Mouse (Mus musculus): Measurements from ENCODE around the gene Zcchc9. TPM values are rescaled to one million over a fixed set of nuclear protein-coding genes. Genes with fewer than 3 reads are reported as not detected.

Gene Zcchc9
- polyA plus RNA-seq, 1 experiment from 2014 or later, result 22.3 TPM

DNA sequence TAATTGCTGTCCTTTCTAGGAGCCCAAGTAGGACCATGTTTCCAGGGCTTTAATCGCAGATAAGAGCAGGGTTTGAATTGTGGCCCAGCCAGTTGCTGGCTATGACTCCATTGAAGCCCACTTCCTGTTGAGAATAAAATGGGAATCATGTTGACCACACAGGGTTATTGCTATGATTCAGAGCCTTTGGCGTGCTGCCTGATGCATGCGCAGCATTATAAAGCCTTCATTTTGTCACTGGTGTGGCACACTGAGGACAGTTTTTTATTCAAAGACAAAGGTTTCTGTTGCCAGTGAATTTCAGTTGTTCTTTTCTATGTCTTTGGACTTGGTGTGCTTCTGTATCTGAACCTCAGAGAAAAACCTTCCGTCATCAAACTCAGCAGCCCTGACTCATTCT, 51.3 kb downstream of the Zcchc9 start:
- 91% methylated on average over 4 of the region's 4 CpGs for WGBS

DNA sequence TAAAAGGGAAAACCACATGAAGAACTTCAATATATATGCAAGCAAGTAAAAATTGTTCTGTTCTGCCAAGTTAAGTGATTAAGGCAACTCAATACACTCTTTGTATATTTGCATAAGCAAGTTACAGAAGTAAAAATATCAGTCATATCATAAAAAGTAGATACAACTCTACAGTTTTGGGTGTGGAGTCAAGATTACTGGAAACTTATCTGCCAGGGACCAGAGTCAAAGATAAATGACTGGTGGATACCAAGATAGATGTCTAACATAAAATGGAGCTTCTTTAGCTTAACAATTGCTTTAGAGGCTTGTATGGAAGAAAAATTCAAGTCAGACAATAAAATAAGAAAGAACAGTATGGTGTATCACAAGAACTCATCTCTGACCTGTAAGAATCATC, 52.7 kb downstream of the Zcchc9 start:
- Histone ChIP-seq H3K9me3 (ENCODE audit: control insufficient read depth, low read length) (no peaks in the 10 kb centered on the region), H3K4me2 (ENCODE audit: low read depth, low read length) (no peak overlapping the region), H3K9ac (ENCODE audit: low read depth, low read length) (no peak overlapping the region), H3K27ac (replicated peaks; ENCODE audit: low read depth, low read length) (no peak overlapping the region), H3K4me3 (ENCODE audit: low read depth, low read length) (no peak overlapping the region), H3K36me3 (ENCODE audit: control insufficient read depth, insufficient read depth, low read length) (no peaks in the 10 kb centered on the region), H3K27me3 (replicated peaks; ENCODE audit: control insufficient read depth, insufficient read depth, low read length) (no peaks in the 10 kb centered on the region), H3K4me1 (ENCODE audit: control insufficient read depth, insufficient read depth, low read length) (no peaks in the 10 kb centered on the region)
- no peak for ATAC-seq (ENCODE audit: low read depth)
- no peak for DNase-seq (ENCODE audit: low spot score)

More for the DNA sequence above, 51.3 kb downstream of the Zcchc9 start:
- Histone ChIP-seq H3K4me3 (ENCODE audit: low read depth, low read length) (no peak overlapping the region), H3K27ac (replicated peaks; ENCODE audit: low read depth, low read length) (no peak overlapping the region), H3K4me1 (ENCODE audit: control insufficient read depth, insufficient read depth, low read length) (no peaks in the 10 kb centered on the region), H3K9ac (ENCODE audit: low read depth, low read length) (no peak overlapping the region), H3K27me3 (replicated peaks; ENCODE audit: control insufficient read depth, insufficient read depth, low read length) (no peaks in the 10 kb centered on the region), H3K36me3 (ENCODE audit: control insufficient read depth, insufficient read depth, low read length) (no peaks in the 10 kb centered on the region), H3K4me2 (ENCODE audit: low read depth, low read length) (no peak overlapping the region), H3K9me3 (ENCODE audit: control insufficient read depth, low read length) (no peaks in the 10 kb centered on the region)
- ATAC-seq (ENCODE audit: low read depth) (no peak), DNase-seq (ENCODE audit: low spot score) (peak; percentile 5)

DNA sequence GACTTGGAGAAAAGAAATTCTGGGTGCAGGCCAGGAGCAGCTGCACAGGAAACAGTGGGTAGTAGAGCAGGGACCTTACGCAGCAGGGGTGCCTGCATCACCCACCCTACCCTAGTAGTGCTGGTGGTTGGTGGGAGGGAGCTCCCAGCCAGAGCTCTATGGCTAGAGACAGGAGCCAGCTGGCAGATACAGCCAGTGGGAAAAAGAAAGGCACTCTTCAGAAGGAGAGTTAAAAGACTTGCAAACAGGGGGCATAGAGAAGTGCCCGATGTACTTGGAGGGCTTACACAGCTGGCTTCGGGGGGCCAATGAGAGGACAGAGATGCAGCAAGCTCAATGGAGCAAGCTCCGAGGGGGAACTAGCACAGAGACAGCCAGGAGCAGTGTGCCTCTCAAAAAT, 53.8 kb downstream of the Zcchc9 start:
- Histone ChIP-seq H3K9ac (ENCODE audit: low read depth, low read length) (no peak overlapping the region), H3K4me1 (ENCODE audit: control insufficient read depth, insufficient read depth, low read length) (no peaks in the 10 kb centered on the region), H3K27ac (replicated peaks; ENCODE audit: low read depth, low read length) (no peak overlapping the region), H3K9me3 (ENCODE audit: control insufficient read depth, low read length) (no peaks in the 10 kb centered on the region), H3K27me3 (replicated peaks; ENCODE audit: control insufficient read depth, insufficient read depth, low read length) (no peaks in the 10 kb centered on the region), H3K4me3 (ENCODE audit: low read depth, low read length) (no peak overlapping the region), H3K4me2 (ENCODE audit: low read depth, low read length) (no peak overlapping the region), H3K36me3 (ENCODE audit: control insufficient read depth, insufficient read depth, low read length) (no peaks in the 10 kb centered on the region)
- WGBS, result 57% methylated on average over 4 of the region's 4 CpGs
- ATAC-seq (ENCODE audit: low read depth) (no peak), DNase-seq (ENCODE audit: low spot score) (no peak)

DNA sequence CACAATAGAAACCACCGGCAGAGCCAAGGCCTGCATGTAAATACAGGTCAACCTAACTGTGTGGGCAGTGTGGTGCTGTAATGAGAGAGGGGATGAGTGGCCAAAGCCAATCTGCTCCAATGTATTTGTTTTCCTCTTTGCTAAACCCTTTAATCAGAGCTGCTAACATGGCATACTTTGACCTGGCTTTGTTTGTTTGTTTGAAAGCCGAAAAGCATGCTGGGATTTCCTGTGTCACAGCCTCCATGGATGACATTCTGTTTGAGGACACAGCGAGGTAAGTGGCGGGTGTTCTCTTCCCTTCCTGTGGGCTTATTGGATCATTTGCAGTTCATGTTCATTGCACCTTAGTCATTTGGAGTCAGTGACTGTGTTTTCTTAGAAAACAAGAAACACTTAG, 57.5 kb downstream of the Zcchc9 start:
- Histone ChIP-seq H3K27me3 (replicated peaks; ENCODE audit: control insufficient read depth, insufficient read depth, low read length) (no peaks in the 10 kb centered on the region), H3K36me3 (ENCODE audit: control insufficient read depth, insufficient read depth, low read length) (no peaks in the 10 kb centered on the region), H3K9ac (ENCODE audit: low read depth, low read length) (no peak overlapping the region), H3K9me3 (ENCODE audit: control insufficient read depth, low read length) (no peaks in the 10 kb centered on the region), H3K4me2 (ENCODE audit: low read depth, low read length) (no peak overlapping the region), H3K4me1 (ENCODE audit: control insufficient read depth, insufficient read depth, low read length) (no peaks in the 10 kb centered on the region), H3K27ac (replicated peaks; ENCODE audit: low read depth, low read length) (no peak overlapping the region), H3K4me3 (ENCODE audit: low read depth, low read length) (no peak overlapping the region)
- 78% methylated on average over 4 of the region's 4 CpGs for WGBS
- no peak for ATAC-seq (ENCODE audit: low read depth)
- DNase-seq (ENCODE audit: low spot score), result peak; percentile 5

DNA sequence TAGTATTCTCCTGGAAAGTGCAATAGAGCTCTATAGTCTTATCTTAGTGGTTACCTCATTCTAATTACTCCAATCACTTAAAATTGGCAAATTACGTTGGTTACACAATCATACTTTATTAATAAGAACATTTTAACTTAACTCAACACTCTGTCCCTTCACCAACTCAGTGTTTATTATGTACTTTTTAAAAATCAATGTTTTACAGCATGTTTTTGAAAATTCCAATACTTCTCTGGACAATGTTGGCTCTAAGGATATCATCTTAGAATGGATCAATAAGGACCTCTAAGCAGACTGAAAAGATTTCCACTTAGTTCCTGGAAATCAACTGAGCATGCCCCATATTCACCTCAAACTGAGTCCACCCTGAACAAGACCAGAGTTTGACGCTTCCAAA, 59.1 kb downstream of the Zcchc9 start:
- Histone ChIP-seq H3K4me2 (ENCODE audit: low read depth, low read length) (no peak overlapping the region), H3K27me3 (replicated peaks; ENCODE audit: control insufficient read depth, insufficient read depth, low read length) (no peaks in the 10 kb centered on the region), H3K4me3 (ENCODE audit: low read depth, low read length) (no peak overlapping the region), H3K4me1 (ENCODE audit: control insufficient read depth, insufficient read depth, low read length) (no peaks in the 10 kb centered on the region), H3K9ac (ENCODE audit: low read depth, low read length) (no peak overlapping the region), H3K36me3 (ENCODE audit: control insufficient read depth, insufficient read depth, low read length) (no peaks in the 10 kb centered on the region), H3K27ac (replicated peaks; ENCODE audit: low read depth, low read length) (no peak overlapping the region), H3K9me3 (ENCODE audit: control insufficient read depth, low read length) (no peaks in the 10 kb centered on the region)
- DNase-seq (ENCODE audit: low spot score) (no peak), ATAC-seq (ENCODE audit: low read depth) (no peak)
- WGBS, result 86% methylated on average over 2 of the region's 2 CpGs

Small RNA genes within 50 kb of the gene (microRNA-seq; reads per million reads assigned to microRNA genes)
- gene Gm27656 (ENCODE audit: borderline number of aligned reads), result not detected

Other genes with a start within 250 kb of the Zcchc9 start
- gene Acot12, start 66.2 kb downstream of the Zcchc9 start, polyA plus RNA-seq (2014; fragmentation: Nextera tagmentation; extraction: Ambion mirVana), result 0.26 and 0.40 TPM in 2 replicates
- gene Ckmt2, start 69.2 kb upstream of the Zcchc9 start, polyA plus RNA-seq (2014; fragmentation: Nextera tagmentation; extraction: Ambion mirVana), result 6.4 and 17.7 TPM in 2 replicates

Measured in embryonic facial prominence, embryonic 14.5 days (tissue).